Mouse (Mus musculus) adrenal gland, postnatal 36 days (tissue): ENCODE measurements at regions not wholly inside any gene's neighbourhood (a gene's known extent, or its start where the extent isn't known, plus 50 kb on each side); places are given as distances from the start of the nearest gene placed in this dataset.

Experiments
- DNase-seq, 2 experiments: peaks; one replicate each; pipeline ENCODE4 v3.0.0; 2021; ENCODE audit warnings: mixed read lengths in 1 of 2

GRCm38 (mm10) chr9:76734387-76734786 is 167.5 kb upstream of the Fam83b start:
- no peak for DNase-seq

- DNase-seq, result peak in 1 of 2 experiments; percentile 9
These were observed 166.9 kb upstream of the Fam83b start for GRCm38 (mm10) chr9:76733812-76734211.

- no peak for DNase-seq
These were observed 156.0 kb upstream of the Fam83b start for GRCm38 (mm10) chr9:76722881-76723280.

GRCm38 (mm10) chr9:76715852-76716251 is 148.9 kb upstream of the Fam83b start:
- no peak for DNase-seq

- no peak for DNase-seq
These were observed 139.5 kb upstream of the Fam83b start for GRCm38 (mm10) chr9:76706451-76706850.

GRCm38 (mm10) chr9:76705786-76706185 is 138.9 kb upstream of the Fam83b start:
- no peak for DNase-seq

- DNase-seq, result no peak
These were observed 128.6 kb upstream of the Fam83b start for GRCm38 (mm10) chr9:76695547-76695946.

- peak in 1 of 2 experiments; percentile 15 for DNase-seq
These were observed 126.1 kb upstream of the Fam83b start for GRCm38 (mm10) chr9:76692976-76693375.

GRCm38 (mm10) chr9:76660848-76661247 is 93.9 kb upstream of the Fam83b start:
- peak; percentile 55 to 58 for DNase-seq

GRCm38 (mm10) chr9:76659798-76660197 is 92.9 kb upstream of the Fam83b start:
- no peak for DNase-seq

GRCm38 (mm10) chr9:76653311-76653710 is 86.4 kb upstream of the Fam83b start:
- DNase-seq, result no peak

- DNase-seq, result no peak
These were observed 82.6 kb upstream of the Fam83b start for GRCm38 (mm10) chr9:76649484-76649883.

GRCm38 (mm10) chr9:76646383-76646782 is 79.5 kb upstream of the Fam83b start:
- no peak for DNase-seq
